Mouse (Mus musculus) MEL (cell line): ENCODE measurements around the gene Cwf19l1. TPM values are rescaled to one million over a fixed set of nuclear protein-coding genes. Genes with fewer than 3 reads are reported as not detected.

Experiments used
- DNase-seq: peaks from one replicate; pipeline ENCODE4 v3.0.0; 2011; ENCODE audit warnings: low read depth, low spot score
- H3K27ac ChIP-seq: 2 replicates; pipeline ENCODE4 v1.5.1; 2012; ENCODE audit warnings: low read depth, mild to moderate bottlenecking, control low read depth, low read length, moderate library complexity; ENCODE audit not compliant: control insufficient read depth
- H3K27me3 ChIP-seq, 2 experiments: fragments of 150-350 bp in 1 of 2; sonication (generic) in 1 of 2; 2 replicates each; pipeline ENCODE4 v1.6.1; 2012; ENCODE audit warnings: low read length in 2 of 2, mild to moderate bottlenecking in 2 of 2, improper control_type of control experiment in 1 of 2, moderate library complexity in 1 of 2; ENCODE audit not compliant: insufficient read depth in 2 of 2, control insufficient read depth in 1 of 2
- H3K36me3 ChIP-seq, 2 experiments: 2 replicates each; pipeline ENCODE4 v1.6.1; 2012 to 2014; ENCODE audit warnings: low read length in 2 of 2, improper control_type of control experiment in 1 of 2, inconsistent platforms in 1 of 2, mild to moderate bottlenecking in 1 of 2; ENCODE audit not compliant: insufficient read depth in 2 of 2, control insufficient read depth in 1 of 2
- H3K4me1 ChIP-seq, 2 experiments: fragments of 150-350 bp in 1 of 2; sonication (generic) in 1 of 2; 2 replicates each; pipeline ENCODE4 v1.6.1; 2012; ENCODE audit warnings: low read length in 2 of 2, improper control_type of control experiment in 1 of 2, mild to moderate bottlenecking in 1 of 2; ENCODE audit not compliant: insufficient read depth in 2 of 2, control insufficient read depth in 1 of 2
- H3K4me3 ChIP-seq, 2 experiments: fragments of 150-350 bp in 1 of 2; sonication (generic) in 1 of 2; 2 replicates each; pipeline ENCODE4 v1.5.1; 2012; ENCODE audit warnings: low read depth in 2 of 2, low read length in 2 of 2, mild to moderate bottlenecking in 2 of 2, moderate library complexity in 2 of 2, control low read depth in 1 of 2, improper control_type of control experiment in 1 of 2; ENCODE audit not compliant: control insufficient read depth in 1 of 2, insufficient read depth in 1 of 2
- H3K79me2 ChIP-seq: 2 replicates; pipeline ENCODE4 v1.6.1; 2012; ENCODE audit warnings: mild to moderate bottlenecking, low read length, moderate library complexity; ENCODE audit not compliant: control insufficient read depth, poor library complexity, insufficient read depth
- H3K9ac ChIP-seq: 2 replicates; pipeline ENCODE4 v1.6.1; 2012; ENCODE audit warnings: low read depth, mild to moderate bottlenecking, control low read depth, low read length, moderate library complexity; ENCODE audit not compliant: control insufficient read depth, poor library complexity, severe bottlenecking
- H3K9me3 ChIP-seq: fragments of 150-350 bp; sonication (generic); replicated peaks from 2 replicates; pipeline ENCODE4 v1.6.1; 2012; ENCODE audit warnings: mild to moderate bottlenecking, low read length, improper control_type of control experiment, moderate library complexity; ENCODE audit not compliant: insufficient read depth
- BHLHE40 ChIP-seq: IDR thresholded peaks from 2 replicates; pipeline ENCODE4 v1.6.1; 2012; ENCODE audit warnings: low read depth, mild to moderate bottlenecking, inconsistent platforms, low read length, improper control_type of control experiment, borderline replicate concordance
- CHD1 ChIP-seq: IDR thresholded peaks from 2 replicates; pipeline ENCODE4 v1.6.1; 2012; ENCODE audit warnings: low read depth, mild to moderate bottlenecking, inconsistent platforms, low read length, improper control_type of control experiment
- CHD2 ChIP-seq: IDR thresholded peaks from 2 replicates; pipeline ENCODE4 v1.6.1; 2011; ENCODE audit warnings: low read length, improper control_type of control experiment
- CTCF ChIP-seq, 3 experiments: IDR thresholded peaks in 2 of 3; conservative IDR thresholded peaks in 1 of 3; 2 replicates each; pipeline ENCODE4 v1.5.1; 2011 to 2012; ENCODE audit warnings: low read length in 3 of 3, low read depth in 2 of 3, mild to moderate bottlenecking in 2 of 3, improper control_type of control experiment in 1 of 3, inconsistent platforms in 1 of 3, mixed read lengths in 1 of 3, moderate library complexity in 1 of 3; ENCODE audit not compliant: control insufficient read depth in 1 of 3, insufficient read depth in 1 of 3, poor library complexity in 1 of 3, severe bottlenecking in 1 of 3
- E2F4 ChIP-seq: IDR thresholded peaks from 2 replicates; pipeline ENCODE4 v1.6.1; 2011; ENCODE audit warnings: low read depth, low read length, improper control_type of control experiment, borderline replicate concordance
- ETS1 ChIP-seq: IDR thresholded peaks from 2 replicates; pipeline ENCODE4 v1.6.1; 2012; ENCODE audit warnings: low read depth, mild to moderate bottlenecking, inconsistent platforms, low read length, improper control_type of control experiment, moderate library complexity
- GABPA ChIP-seq: IDR thresholded peaks from 2 replicates; pipeline ENCODE4 v1.6.1; 2012; ENCODE audit warnings: low read depth, mild to moderate bottlenecking, inconsistent platforms, low read length, improper control_type of control experiment, moderate library complexity
- GATA1 ChIP-seq: IDR thresholded peaks from 2 replicates; pipeline ENCODE4 v1.6.1; 2011; ENCODE audit warnings: low read depth, low read length, improper control_type of control experiment
- HCFC1 ChIP-seq: IDR thresholded peaks from 2 replicates; pipeline ENCODE4 v1.6.1; 2012; ENCODE audit warnings: low read depth, mild to moderate bottlenecking, inconsistent platforms, low read length, improper control_type of control experiment, moderate library complexity
- JUND ChIP-seq: IDR thresholded peaks from 2 replicates; pipeline ENCODE4 v1.6.1; 2011; ENCODE audit warnings: low read depth, mild to moderate bottlenecking, improper control_type of control experiment, low read length
- KAT2A ChIP-seq: conservative IDR thresholded peaks from 2 replicates; pipeline ENCODE4 v1.6.1; 2012; ENCODE audit warnings: low read depth, low read length, improper control_type of control experiment, inconsistent platforms
- MAFK ChIP-seq: IDR thresholded peaks from 2 replicates; pipeline ENCODE4 v1.6.1; 2011; ENCODE audit warnings: low read depth, mild to moderate bottlenecking, low read length, improper control_type of control experiment, borderline replicate concordance
- MAZ ChIP-seq: IDR thresholded peaks from 2 replicates; pipeline ENCODE4 v1.6.1; 2012; ENCODE audit warnings: low read depth, mild to moderate bottlenecking, inconsistent platforms, low read length, improper control_type of control experiment
- MYB ChIP-seq: IDR thresholded peaks from 2 replicates; pipeline ENCODE4 v1.6.1; 2011; ENCODE audit warnings: mild to moderate bottlenecking, low read depth, low read length, improper control_type of control experiment
- MYC ChIP-seq: IDR thresholded peaks from 2 replicates; pipeline ENCODE4 v1.6.1; 2011; ENCODE audit warnings: low read depth, mild to moderate bottlenecking, low read length, improper control_type of control experiment, moderate library complexity
- NELFE ChIP-seq: IDR thresholded peaks from 2 replicates; pipeline ENCODE4 v1.6.1; 2011; ENCODE audit warnings: low read depth, low read length, improper control_type of control experiment
- NRF1 ChIP-seq: IDR thresholded peaks from 2 replicates; pipeline ENCODE4 v1.6.1; 2014; ENCODE audit warnings: low read depth, mild to moderate bottlenecking, inconsistent platforms, low read length, improper control_type of control experiment, moderate library complexity; ENCODE audit not compliant: poor library complexity, insufficient read depth, severe bottlenecking
- POLR2AphosphoS2 ChIP-seq: IDR thresholded peaks from 2 replicates; pipeline ENCODE4 v1.6.1; 2011; ENCODE audit warnings: low read length, improper control_type of control experiment
- POLR2AphosphoS5 ChIP-seq: IDR thresholded peaks from 2 replicates; pipeline ENCODE4 v1.6.1; 2012; ENCODE audit warnings: low read depth, borderline replicate concordance, mild to moderate bottlenecking, inconsistent platforms, low read length, moderate library complexity, mixed read lengths
- RAD21 ChIP-seq: IDR thresholded peaks from 2 replicates; pipeline ENCODE4 v1.6.1; 2011; ENCODE audit warnings: mild to moderate bottlenecking, low read depth, low read length, improper control_type of control experiment
- RCOR1 ChIP-seq: IDR thresholded peaks from 2 replicates; pipeline ENCODE4 v1.6.1; 2012; ENCODE audit warnings: low read depth, mild to moderate bottlenecking, inconsistent platforms, low read length, improper control_type of control experiment
- SMC3 ChIP-seq: IDR thresholded peaks from 2 replicates; pipeline ENCODE4 v1.6.1; 2011; ENCODE audit warnings: low read depth, low read length, improper control_type of control experiment
- TAL1 ChIP-seq: IDR thresholded peaks from 2 replicates; pipeline ENCODE4 v1.6.1; 2012; ENCODE audit warnings: mild to moderate bottlenecking, inconsistent platforms, low read length, moderate library complexity, mixed read lengths
- TBP ChIP-seq: IDR thresholded peaks from 2 replicates; pipeline ENCODE4 v1.8.0; 2011; ENCODE audit warnings: low read depth, low read length, improper control_type of control experiment
- TCF12 ChIP-seq: IDR thresholded peaks from 2 replicates; pipeline ENCODE4 v1.6.1; 2014; ENCODE audit warnings: low read depth, mild to moderate bottlenecking, inconsistent platforms, low read length, improper control_type of control experiment, moderate library complexity
- UBTF ChIP-seq: IDR thresholded peaks from 2 replicates; pipeline ENCODE4 v1.6.1; 2012; ENCODE audit warnings: low read depth, mild to moderate bottlenecking, inconsistent platforms, low read length, improper control_type of control experiment, moderate library complexity, borderline replicate concordance; ENCODE audit not compliant: insufficient read depth
- USF1 ChIP-seq: IDR thresholded peaks from 2 replicates; pipeline ENCODE4 v1.6.1; 2014; ENCODE audit warnings: low read depth, mild to moderate bottlenecking, inconsistent platforms, low read length, improper control_type of control experiment, moderate library complexity
- USF2 ChIP-seq, 2 experiments: IDR thresholded peaks; 2 replicates each; pipeline ENCODE4 v1.6.1; 2011 to 2012; ENCODE audit warnings: improper control_type of control experiment in 2 of 2, low read length in 2 of 2, borderline replicate concordance in 1 of 2, inconsistent platforms in 1 of 2, low read depth in 1 of 2, mild to moderate bottlenecking in 1 of 2; ENCODE audit not compliant: insufficient read depth in 1 of 2
- ZC3H11A ChIP-seq: IDR thresholded peaks from 2 replicates; pipeline ENCODE4 v1.6.1; 2012; ENCODE audit warnings: low read depth, mild to moderate bottlenecking, inconsistent platforms, low read length, improper control_type of control experiment
- ZMIZ1 ChIP-seq: IDR thresholded peaks from 2 replicates; pipeline ENCODE4 v1.6.1; 2012; ENCODE audit warnings: low read depth, mild to moderate bottlenecking, inconsistent platforms, low read length, improper control_type of control experiment, moderate library complexity
- ZNF384 ChIP-seq: IDR thresholded peaks from 2 replicates; pipeline ENCODE4 v1.6.1; 2012; ENCODE audit warnings: low read depth, mild to moderate bottlenecking, inconsistent platforms, low read length, improper control_type of control experiment
- polyA plus RNA-seq, 2 experiments: library from polyadenylated mRNA; stranded (reverse) in 1 of 2; unstranded in 1 of 2; fragments of >175 nt in 1 of 2; fragments of >200 nt in 1 of 2; gene quantifications; 2 replicates each; pipeline versions ENCODE4 v1.2.1 to v1.2.4; 2012; ENCODE audit warnings: low replicate concordance in 2 of 2, low read depth in 1 of 2; ENCODE audit not compliant: insufficient read length in 2 of 2, insufficient read depth in 1 of 2, missing spikeins in 1 of 2
- total RNA-seq: library from RNA; depleted of rRNA; stranded (reverse); fragments of 300-350 nt; gene quantifications from 2 replicates; pipeline ENCODE4 v1.2.3, GENCODE M21; 2012

Gene Cwf19l1
- total and polyA plus RNA-seq, 3 experiments, result 28.2 to 68.6 TPM; not detected in 1

- Histone ChIP-seq H3K27me3 (peaks cover 6 to 10% of the 10 kb centered on the region in 2 experiments), H3K27ac (no peak overlapping the region), H3K9ac (no peak overlapping the region), H3K9me3 (no peaks in the 10 kb centered on the region), H3K4me1 (0 out of 4 replicates have a peak, but pooled peaks cover 0 to 4% of the 10 kb centered on the region in 2 experiments), H3K79me2 (no peaks in the 10 kb centered on the region), H3K4me3 (no peak overlapping the region), H3K36me3 (peaks cover 0 to 6% of the 10 kb centered on the region in 2 experiments; a peak in 2 of 4 replicates)
- DNase-seq, result no peak
- no peak for TF ChIP-seq TBP
- no peak for TF ChIP-seq ZC3H11A
These were observed 39.2 kb upstream of the Cwf19l1 start for GRCm38 (mm10) chr19:44174835-44175234.

DNA sequence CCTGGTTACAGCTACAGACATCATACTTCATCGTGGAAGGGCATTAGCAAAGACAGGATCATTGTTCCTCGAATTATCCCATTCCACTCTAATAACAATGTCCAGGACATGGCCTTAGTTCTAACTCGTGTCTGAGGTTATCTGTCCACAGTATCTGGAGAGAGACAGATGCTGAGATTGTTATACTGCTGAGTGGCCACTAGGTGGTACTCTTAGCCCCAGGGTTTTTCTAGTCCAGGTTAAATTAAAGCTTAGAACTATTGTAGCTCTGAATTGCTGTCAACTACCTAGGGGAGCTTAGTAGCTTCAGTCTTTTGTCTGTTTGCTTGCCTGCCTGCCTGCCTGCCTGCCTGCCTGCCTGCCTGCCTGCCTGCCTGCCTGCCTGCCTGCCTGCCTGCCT, 25.8 kb upstream of the Cwf19l1 start:
- Histone ChIP-seq H3K36me3 (no peaks in the 10 kb centered on the region), H3K27ac (no peak overlapping the region), H3K27me3 (peaks cover 16% of the 10 kb centered on the region in 2 experiments), H3K79me2 (no peaks in the 10 kb centered on the region), H3K9ac (no peak overlapping the region), H3K9me3 (no peaks in the 10 kb centered on the region), H3K4me3 (no peak overlapping the region), H3K4me1 (no peaks in the 10 kb centered on the region)
- peak; percentile 72 for DNase-seq
- TF ChIP-seq ZMIZ1, result no peak
- no peak for TF ChIP-seq MAZ
- TF ChIP-seq USF2 (IDR thresholded peaks at IDR 0.05; ENCODE audit: borderline replicate concordance in 1 of 2, insufficient read depth in 1 of 2, low read depth in 1 of 2, low read length in 2 of 2), result no peak
- no peak for TF ChIP-seq POLR2AphosphoS2
- no peak for TF ChIP-seq MYB
- TF ChIP-seq GABPA, result no peak
- no peak for TF ChIP-seq NRF1
- TF ChIP-seq ZNF384, result no peak
- peak; percentile 86 for TF ChIP-seq GATA1
- peak; percentile 51 to 95 (median 95) for TF ChIP-seq CTCF (IDR thresholded peaks at IDR 0.05 in 2 of 3, conservative IDR thresholded peaks at IDR 0.05 in 1 of 3; ENCODE audit: control insufficient read depth in 1 of 3, insufficient read depth in 1 of 3, low read depth in 2 of 3, low read length in 3 of 3, poor library complexity in 1 of 3, severe bottlenecking in 1 of 3)
- no peak for TF ChIP-seq MAFK
- no peak for TF ChIP-seq CHD2
- TF ChIP-seq TBP, result 0 out of 2 replicates have a peak, but pooled peaks have one; percentile 45
- TF ChIP-seq CHD1, result no peak
- no peak for TF ChIP-seq TCF12
- no peak for TF ChIP-seq TAL1
- TF ChIP-seq BHLHE40, result no peak
- peak; percentile 88 for TF ChIP-seq ZC3H11A
- TF ChIP-seq HCFC1, result no peak
- no peak for TF ChIP-seq POLR2AphosphoS5
- TF ChIP-seq SMC3, result peak; percentile 90
- TF ChIP-seq NELFE, result no peak
- no peak for TF ChIP-seq MYC
- no peak for TF ChIP-seq USF1
- TF ChIP-seq UBTF, result no peak
- TF ChIP-seq RAD21, result peak; percentile 96
- TF ChIP-seq ETS1, result no peak
- no peak for TF ChIP-seq E2F4
- TF ChIP-seq RCOR1, result no peak
- no peak for TF ChIP-seq JUND
- no peak for TF ChIP-seq KAT2A
